Mouse (Mus musculus): ENCODE results near the gene Tbc1d19.

Tbc1d19 gene

DNA sequence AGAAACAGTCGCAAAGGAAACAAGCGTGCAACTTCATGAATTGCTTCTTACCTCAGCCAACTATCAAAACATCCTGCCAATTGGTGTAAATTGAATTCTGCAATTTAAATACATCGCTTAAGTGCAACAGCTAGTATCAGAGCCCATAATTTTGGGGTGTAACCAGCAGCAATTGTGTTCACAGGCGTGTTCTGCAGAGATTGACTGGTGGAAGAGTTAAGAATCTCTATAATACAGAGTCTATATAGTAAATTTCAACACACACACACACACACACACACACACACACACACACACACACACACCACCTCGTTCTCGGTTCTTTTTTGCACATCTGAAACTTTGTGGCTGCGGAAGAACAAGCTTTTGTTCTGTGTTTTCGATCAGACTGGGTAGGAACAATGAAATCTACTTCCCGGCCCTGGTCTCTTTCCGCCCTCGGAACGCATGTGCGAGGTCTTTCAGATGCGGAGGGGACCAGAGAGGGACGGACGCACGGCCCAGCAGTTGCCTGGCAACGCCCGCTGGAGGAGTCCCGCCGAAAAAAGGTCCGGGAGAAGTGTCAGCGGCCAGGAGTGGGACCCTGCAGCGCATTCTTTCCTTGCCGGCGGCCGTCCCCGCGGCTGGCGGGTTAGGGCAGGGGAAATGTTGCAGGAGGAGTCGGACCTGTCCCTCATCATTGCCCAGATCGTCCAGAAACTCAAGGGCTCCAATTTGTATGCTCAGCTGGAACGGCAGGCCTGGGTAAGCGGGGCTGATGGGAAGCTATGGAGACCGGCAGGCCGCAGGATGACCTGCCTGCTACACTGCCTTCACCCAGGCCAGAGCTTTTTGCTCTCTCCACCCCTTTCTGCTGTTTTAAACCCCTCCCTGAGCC, at the start of gene Tbc1d19:
Gene Tbc1d19, plus strand, starts transcription at position 492 of the 877 bp plus-strand sequence.
- DNase-seq (ENCODE audit: low read depth, low spot score) = peak; percentile 94

- DNase-seq (ENCODE audit: low read depth, low spot score) = no peak
These were observed 49.5 kb upstream of the Tbc1d19 start for GRCm38 (mm10) chr5:53759912-53760311.

GRCm38 (mm10) chr5:53760914-53761313, 48.5 kb upstream of the Tbc1d19 start:
- DNase-seq (ENCODE audit: low read depth, low spot score) = no peak

GRCm38 (mm10) chr5:53761346-53761745, 48.1 kb upstream of the Tbc1d19 start:
- DNase-seq (ENCODE audit: low read depth, low spot score) = no peak

GRCm38 (mm10) chr5:53784818-53785520, 24.4 kb upstream of the Tbc1d19 start:
- DNase-seq (ENCODE audit: low read depth, low spot score) = no peak

GRCm38 (mm10) chr5:53801379-53801778, 8.0 kb upstream of the Tbc1d19 start:
- no peak for DNase-seq (ENCODE audit: low read depth, low spot score)

- no peak for DNase-seq (ENCODE audit: low read depth, low spot score)
These were observed 10.3 kb downstream of the Tbc1d19 start for GRCm38 (mm10) chr5:53819711-53820110.

DNA sequence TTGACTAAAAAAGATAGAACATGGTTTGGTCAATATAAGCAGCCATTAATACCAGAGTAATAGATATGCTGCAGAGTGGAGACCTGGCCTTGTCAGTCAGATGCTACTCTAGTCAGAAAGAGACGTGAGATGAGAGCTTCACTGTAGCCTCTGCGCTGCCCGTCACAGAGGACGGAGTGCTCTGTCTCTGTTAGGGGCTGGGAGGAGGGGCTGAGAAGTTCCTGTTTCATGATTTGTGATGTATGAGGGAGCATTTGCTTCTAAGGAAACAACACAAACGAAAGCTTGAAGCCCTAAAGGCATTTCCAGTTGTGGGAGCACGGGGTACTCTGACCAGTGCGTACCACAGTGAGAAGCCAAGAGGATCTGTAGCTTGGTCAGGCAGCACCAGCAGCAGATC, 16.5 kb downstream of the Tbc1d19 start:
- DNase-seq (ENCODE audit: low read depth, low spot score) = no peak

GRCm38 (mm10) chr5:53834489-53834888, 25.1 kb downstream of the Tbc1d19 start:
- no peak for DNase-seq (ENCODE audit: low read depth, low spot score)

DNA sequence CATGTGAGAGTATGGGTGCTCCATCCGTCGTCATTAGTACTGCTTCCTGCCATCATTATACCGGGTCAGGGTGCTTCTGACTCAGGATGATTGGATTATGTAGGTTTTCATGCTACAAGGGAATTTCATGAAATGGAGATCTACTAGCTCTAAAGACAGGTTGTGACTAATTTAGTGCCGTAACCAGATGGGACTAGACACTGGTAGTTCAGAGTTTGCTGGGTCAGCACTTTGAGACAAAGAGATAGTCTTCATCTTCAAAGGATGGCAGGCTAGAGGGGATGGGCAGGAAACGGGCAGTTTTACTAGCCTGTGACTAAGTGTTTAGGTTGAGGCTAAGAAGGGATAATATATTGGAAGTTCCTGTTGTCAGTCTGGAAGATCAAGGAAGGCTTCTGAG, 31.9 kb downstream of the Tbc1d19 start:
- DNase-seq (ENCODE audit: low read depth, low spot score) = no peak

GRCm38 (mm10) chr5:53848294-53848942, 39.0 kb downstream of the Tbc1d19 start:
- DNase-seq (ENCODE audit: low read depth, low spot score) = no peak

- no peak for DNase-seq (ENCODE audit: low read depth, low spot score)
These were observed 43.2 kb downstream of the Tbc1d19 start for GRCm38 (mm10) chr5:53852574-53852973.

- DNase-seq (ENCODE audit: low read depth, low spot score) = no peak
These were observed 45.2 kb downstream of the Tbc1d19 start for GRCm38 (mm10) chr5:53854561-53854960.

DNA sequence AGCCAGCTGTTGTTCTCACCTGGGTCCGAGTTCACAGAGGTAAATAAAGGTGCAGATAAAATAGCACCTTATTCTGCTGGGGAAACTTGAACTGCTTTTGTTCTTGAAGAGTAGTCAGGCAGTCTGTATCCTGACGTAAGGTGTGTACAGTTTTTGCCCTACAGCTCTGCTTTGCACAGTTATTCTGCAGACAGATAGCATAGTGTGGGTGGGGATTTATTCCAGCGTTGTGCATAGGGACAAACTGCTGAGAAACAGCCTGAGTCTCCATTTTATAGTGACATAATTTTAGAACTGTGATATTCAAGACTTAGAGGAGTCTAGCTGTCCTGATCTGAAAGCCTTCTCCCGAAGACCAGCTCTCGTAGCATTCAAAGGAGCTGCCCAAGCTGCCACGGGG, 46.6 kb downstream of the Tbc1d19 start:
- no peak for DNase-seq (ENCODE audit: low read depth, low spot score)

GRCm38 (mm10) chr5:53865146-53865545, 55.7 kb downstream of the Tbc1d19 start:
- no peak for DNase-seq (ENCODE audit: low read depth, low spot score)

DNA sequence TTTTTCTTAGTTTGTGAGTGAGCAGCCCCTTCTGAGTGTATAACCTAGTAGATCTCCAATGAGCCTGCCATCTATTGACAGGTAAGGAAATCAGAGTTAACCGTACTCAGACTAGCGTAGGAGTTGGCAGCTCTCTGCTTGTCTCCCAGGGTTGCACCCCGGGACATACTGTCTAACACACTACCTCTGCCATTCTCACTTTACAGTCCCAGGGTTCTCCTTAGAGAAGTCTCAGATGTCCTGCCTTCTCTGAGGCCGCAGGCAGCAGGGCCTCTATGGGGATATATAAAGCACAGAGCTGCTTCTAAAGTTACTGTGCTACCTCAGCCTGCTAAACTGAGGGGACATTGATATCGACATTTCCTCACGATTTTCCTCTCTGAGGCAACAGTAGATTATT, 56.6 kb downstream of the Tbc1d19 start:
- DNase-seq (ENCODE audit: low read depth, low spot score) = no peak

- DNase-seq (ENCODE audit: low read depth, low spot score) = peak; percentile 60
These were observed 62.4 kb downstream of the Tbc1d19 start for GRCm38 (mm10) chr5:53871665-53872312.

- DNase-seq (ENCODE audit: low read depth, low spot score) = no peak
These were observed 65.6 kb downstream of the Tbc1d19 start for GRCm38 (mm10) chr5:53874966-53875365.

DNA sequence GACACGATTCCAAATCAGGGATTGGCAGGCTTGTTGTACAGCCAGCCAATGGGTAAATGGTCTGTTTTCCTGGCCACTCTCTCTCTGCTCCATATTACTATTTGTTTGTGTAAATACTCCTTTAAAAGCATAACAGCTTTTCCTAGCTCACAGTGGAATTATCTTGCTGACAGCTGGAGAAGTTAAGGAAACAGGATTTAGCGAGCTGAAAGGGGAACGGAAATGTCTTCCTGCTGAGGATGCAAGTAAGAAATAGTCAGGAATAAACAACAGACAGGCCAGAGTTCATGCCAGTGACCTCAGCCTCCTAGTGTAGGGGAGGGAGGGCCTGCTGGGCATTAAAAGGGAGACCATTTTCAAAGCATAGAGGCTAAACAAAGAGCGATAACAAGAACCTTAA, 71.3 kb downstream of the Tbc1d19 start:
- no peak for DNase-seq (ENCODE audit: low read depth, low spot score)

GRCm38 (mm10) chr5:53881381-53881990, 72.1 kb downstream of the Tbc1d19 start:
- no peak for DNase-seq (ENCODE audit: low read depth, low spot score)

GRCm38 (mm10) chr5:53901406-53901805, 92.0 kb downstream of the Tbc1d19 start:
- no peak for DNase-seq (ENCODE audit: low read depth, low spot score)
